Mouse (Mus musculus): ENCODE measurements at regions not wholly inside any gene's neighbourhood (a gene's known extent, or its start where the extent isn't known, plus 50 kb on each side); places are given as distances from the start of the nearest gene placed in this dataset.

- TF ChIP-seq CTCF (IDR thresholded peaks at IDR 0.05; ENCODE audit: low read depth) (peak; percentile 31; the same call in 1 of the 2 replicates), EP300 (optimal IDR thresholded peaks at IDR 0.05) (no peak)
Observed at GRCm38 (mm10) chr16:5363007-5363570, 107.3 kb upstream of the Eef2kmt start.

All from stomach, postnatal 0 days (tissue).